Mouse (Mus musculus): ENCODE results near the gene Ager. TPM values are rescaled to one million over a fixed set of nuclear protein-coding genes. Genes with fewer than 3 reads are reported as not detected.

Ager gene
- polyA plus RNA-seq, 1 experiment from 2014 or later: 2.8 TPM

GRCm38 (mm10) chr17:34632261-34632691, 34.6 kb downstream of the Ager start:
- H3K36me3 ChIP-seq: no peaks in the 10 kb centered on the region
- H3K9ac ChIP-seq (replicated peaks): peak overlapping the region; percentile 48; the same call in 1 of the 2 replicates
- no peaks in the 10 kb centered on the region for H3K9me3 ChIP-seq
- peak overlapping the region; percentile 73 for H3K4me2 ChIP-seq
- 0 out of 2 replicates have a peak, but pooled peaks have one; percentile 35 for ATAC-seq (ENCODE audit: insufficient number of reproducible peaks, insufficient read depth, low FRiP score, low TSS enrichment, low read depth)
- H3K27me3 ChIP-seq: peaks cover 75% of the 10 kb centered on the region
- WGBS: 2% methylated on average over 26 of the region's 26 CpGs
- peaks cover 48% of the 10 kb centered on the region for H3K4me1 ChIP-seq (replicated peaks)
- H3K27ac ChIP-seq: no peak overlapping the region
- H3K4me3 ChIP-seq (replicated peaks): peak overlapping the region; percentile 41

- WGBS: 74% methylated on average over 2 of the region's 2 CpGs
- H3K4me3 ChIP-seq (replicated peaks): no peak overlapping the region
- H3K9me3 ChIP-seq: 0 out of 2 replicates have a peak, but pooled peaks cover 6% of the 10 kb centered on the region
- H3K36me3 ChIP-seq: no peaks in the 10 kb centered on the region
- H3K27ac ChIP-seq: no peak overlapping the region
- no peak for ATAC-seq (ENCODE audit: insufficient number of reproducible peaks, insufficient read depth, low FRiP score, low TSS enrichment, low read depth)
- peaks cover 51% of the 10 kb centered on the region for H3K27me3 ChIP-seq
- no peak overlapping the region for H3K4me2 ChIP-seq
- peaks cover 21% of the 10 kb centered on the region for H3K4me1 ChIP-seq (replicated peaks)
- no peak overlapping the region for H3K9ac ChIP-seq (replicated peaks)
These were observed 38.0 kb downstream of the Ager start for GRCm38 (mm10) chr17:34635671-34636070.

- Histone ChIP-seq H3K4me2 (no peak overlapping the region), H3K9me3 (0 out of 2 replicates have a peak, but pooled peaks cover 6% of the 10 kb centered on the region), H3K4me1 (replicated peaks) (peaks cover 13% of the 10 kb centered on the region), H3K27ac (no peak overlapping the region), H3K9ac (replicated peaks) (no peak overlapping the region), H3K36me3 (no peaks in the 10 kb centered on the region), H3K4me3 (replicated peaks) (no peak overlapping the region), H3K27me3 (peaks cover 33% of the 10 kb centered on the region)
- no peak for ATAC-seq (ENCODE audit: insufficient number of reproducible peaks, insufficient read depth, low FRiP score, low TSS enrichment, low read depth)
- WGBS: 64% methylated on average over 3 of the region's 3 CpGs
These were observed 39.8 kb downstream of the Ager start for GRCm38 (mm10) chr17:34637459-34637858.

DNA sequence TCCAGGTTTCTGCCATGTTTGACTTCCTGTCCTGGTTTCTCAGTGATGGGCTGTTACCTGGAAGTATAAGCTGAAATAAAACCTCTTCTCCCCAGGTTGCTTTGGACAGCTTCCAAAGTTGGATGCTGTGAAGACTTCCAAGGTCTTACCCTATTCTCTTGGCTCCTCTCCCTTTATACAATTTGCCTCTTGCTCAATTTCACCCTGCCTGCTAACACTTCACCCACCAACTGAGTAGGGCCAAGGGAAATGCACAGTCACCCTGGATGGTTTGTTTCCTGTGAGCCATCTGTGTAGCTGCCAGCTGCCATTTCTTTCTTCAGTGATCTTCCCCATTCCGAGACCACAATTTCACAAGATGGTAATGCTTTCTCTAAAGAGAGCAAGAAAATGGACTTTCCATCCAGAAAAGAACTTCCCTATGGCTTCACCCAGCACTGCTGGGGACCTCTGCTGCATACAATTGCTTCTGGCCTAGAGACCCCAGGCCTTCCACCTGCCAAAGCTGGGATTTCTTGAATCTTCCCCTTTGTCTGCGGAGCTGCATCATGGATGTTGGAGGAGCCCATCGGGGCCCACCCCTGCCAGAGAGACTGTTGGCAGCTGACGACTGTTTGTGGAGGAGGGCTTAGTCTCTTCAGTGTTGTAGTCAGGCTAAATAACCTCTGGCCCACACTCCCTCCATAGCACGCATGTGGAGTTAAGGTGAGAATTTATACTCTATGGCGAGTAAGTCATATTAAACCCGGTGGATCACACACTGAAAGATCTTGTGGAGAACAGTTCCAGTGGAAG, 42.0 kb downstream of the Ager start:
- no peak overlapping the region; the same call in 1 of the 2 replicates for H3K27ac ChIP-seq

GRCm38 (mm10) chr17:34640778-34641601, 43.3 kb downstream of the Ager start:
- peak; percentile 61 for ATAC-seq (ENCODE audit: insufficient number of reproducible peaks, insufficient read depth, low FRiP score, low TSS enrichment, low read depth)
- Histone ChIP-seq H3K27ac (peak overlapping the region; percentile 91), H3K9me3 (0 out of 2 replicates have a peak, but pooled peaks cover 6% of the 10 kb centered on the region), H3K27me3 (peaks cover 10% of the 10 kb centered on the region; the same call in 1 of the 2 replicates), H3K4me2 (peak overlapping the region; percentile 28), H3K9ac (replicated peaks) (peak overlapping the region; percentile 40), H3K36me3 (peaks cover 5% of the 10 kb centered on the region; the same call in 1 of the 2 replicates), H3K4me3 (replicated peaks) (no peak overlapping the region), H3K4me1 (replicated peaks) (peaks cover 22% of the 10 kb centered on the region)
- 14% methylated on average over 11 of the region's 11 CpGs for WGBS

More for the DNA sequence above, 42.0 kb downstream of the Ager start:
- Histone ChIP-seq H3K4me2 (no peak overlapping the region), H3K9ac (replicated peaks) (no peak overlapping the region), H3K4me3 (replicated peaks) (no peak overlapping the region), H3K9me3 (0 out of 2 replicates have a peak, but pooled peaks cover 6% of the 10 kb centered on the region), H3K4me1 (replicated peaks) (peaks cover 13% of the 10 kb centered on the region), H3K36me3 (no peaks in the 10 kb centered on the region), H3K27me3 (peaks cover 16% of the 10 kb centered on the region)
- no peak for ATAC-seq (ENCODE audit: insufficient number of reproducible peaks, insufficient read depth, low FRiP score, low TSS enrichment, low read depth)
- 79% methylated on average over 7 of the region's 7 CpGs for WGBS

GRCm38 (mm10) chr17:34641945-34642344, 44.3 kb downstream of the Ager start:
- 86% methylated on average over 3 of the region's 3 CpGs for WGBS
- Histone ChIP-seq H3K4me3 (replicated peaks) (no peak overlapping the region), H3K27ac (peak overlapping the region; percentile 91)

GRCm38 (mm10) chr17:34643379-34643778, 45.7 kb downstream of the Ager start:
- no peak for ATAC-seq (ENCODE audit: insufficient number of reproducible peaks, insufficient read depth, low FRiP score, low TSS enrichment, low read depth)
- Histone ChIP-seq H3K4me1 (replicated peaks) (peaks cover 30% of the 10 kb centered on the region), H3K9me3 (0 out of 2 replicates have a peak, but pooled peaks cover 6% of the 10 kb centered on the region), H3K9ac (replicated peaks) (no peak overlapping the region), H3K27me3 (no peaks in the 10 kb centered on the region), H3K4me3 (replicated peaks) (no peak overlapping the region), H3K4me2 (no peak overlapping the region), H3K27ac (no peak overlapping the region), H3K36me3 (peaks cover 6% of the 10 kb centered on the region; the same call in 1 of the 2 replicates)
- WGBS: 89% methylated on average over 4 of the region's 4 CpGs

More at GRCm38 (mm10) chr17:34641945-34642344, 44.3 kb downstream of the Ager start:
- H3K4me2 ChIP-seq: no peak overlapping the region
- peaks cover 6% of the 10 kb centered on the region; the same call in 1 of the 2 replicates for H3K36me3 ChIP-seq
- ATAC-seq (ENCODE audit: insufficient number of reproducible peaks, insufficient read depth, low FRiP score, low TSS enrichment, low read depth): no peak
- H3K4me1 ChIP-seq (replicated peaks): peaks cover 22% of the 10 kb centered on the region
- peaks cover 2% of the 10 kb centered on the region; the same call in 1 of the 2 replicates for H3K27me3 ChIP-seq
- 0 out of 2 replicates have a peak, but pooled peaks cover 6% of the 10 kb centered on the region for H3K9me3 ChIP-seq
- H3K9ac ChIP-seq (replicated peaks): no peak overlapping the region

- no peak overlapping the region for H3K9ac ChIP-seq (replicated peaks)
- H3K27me3 ChIP-seq: no peaks in the 10 kb centered on the region
- peaks cover 10% of the 10 kb centered on the region for H3K36me3 ChIP-seq
- 84% methylated on average over 10 of the region's 10 CpGs for WGBS
- H3K4me2 ChIP-seq: no peak overlapping the region
- no peak overlapping the region for H3K27ac ChIP-seq
- 0 out of 2 replicates have a peak, but pooled peaks cover 5% of the 10 kb centered on the region for H3K9me3 ChIP-seq
- no peak for ATAC-seq (ENCODE audit: insufficient number of reproducible peaks, insufficient read depth, low FRiP score, low TSS enrichment, low read depth)
- H3K4me3 ChIP-seq (replicated peaks): no peak overlapping the region
- peaks cover 30% of the 10 kb centered on the region for H3K4me1 ChIP-seq (replicated peaks)
These were observed 46.3 kb downstream of the Ager start for GRCm38 (mm10) chr17:34643944-34644343.

- H3K4me1 ChIP-seq (replicated peaks): peaks cover 30% of the 10 kb centered on the region
- H3K9ac ChIP-seq (replicated peaks): peak within 1 kb of the TSS; percentile 60
- ATAC-seq (ENCODE audit: insufficient number of reproducible peaks, insufficient read depth, low FRiP score, low TSS enrichment, low read depth): peak; percentile 53
- peak within 1 kb of the TSS; percentile 63 for H3K4me3 ChIP-seq (replicated peaks)
- peak within 1 kb of the TSS; percentile 76 for H3K4me2 ChIP-seq
- H3K36me3 ChIP-seq: peaks cover 17% of the 10 kb centered on the region
- H3K27ac ChIP-seq: peak within 1 kb of the TSS; percentile 72
- H3K27me3 ChIP-seq: no peaks in the 10 kb centered on the region
- H3K9me3 ChIP-seq: no peaks in the 10 kb centered on the region
- under 1% methylated on average over 16 of the region's 16 CpGs for WGBS
These were observed 46.9 kb downstream of the Ager start, which contains the start of gene Fkbpl for GRCm38 (mm10) chr17:34644608-34645007. Gene Fkbpl, plus strand, starts transcription at chr17:34644764.

- Histone ChIP-seq H3K9me3 (no peaks in the 10 kb centered on the region), H3K4me3 (replicated peaks) (peak overlapping the region; percentile 63), H3K4me2 (peak overlapping the region; percentile 76), H3K9ac (replicated peaks) (peak overlapping the region; percentile 60), H3K27me3 (no peaks in the 10 kb centered on the region), H3K36me3 (peaks cover 24% of the 10 kb centered on the region), H3K27ac (peak overlapping the region; percentile 4; the same call in 1 of the 2 replicates), H3K4me1 (replicated peaks) (peaks cover 29% of the 10 kb centered on the region)
- no peak for ATAC-seq (ENCODE audit: insufficient number of reproducible peaks, insufficient read depth, low FRiP score, low TSS enrichment, low read depth)
- WGBS: 44% methylated on average over 10 of the region's 10 CpGs
These were observed 47.7 kb downstream of the Ager start for GRCm38 (mm10) chr17:34645256-34645829.

Measured in limb, embryonic 12.5 days (tissue).